Mouse (Mus musculus) layer of hippocampus, adult 8-10 months (tissue): ENCODE measurements around the gene Cnot11. TPM values are rescaled to one million over a fixed set of nuclear protein-coding genes. Genes with fewer than 3 reads are reported as not detected.
"Not testable (repeated sequence)": the region's sequence is repeated elsewhere in the genome, so short reads cannot be mapped to it uniquely, and the experiment has no call there.

Experiments used
- DNase-seq, 2 experiments: peaks; one replicate each; pipeline ENCODE4 v3.0.0; 2022; ENCODE audit warnings: low spot score in 2 of 2
- total RNA-seq, 4 experiments: library from RNA; stranded (reverse); gene quantifications; 2 replicates each; pipeline ENCODE4 v1.2.4; 2022

Gene Cnot11
- total RNA-seq, 4 experiments from 2014 or later = 22.0 to 24.5 (median 22.9) TPM

- DNase-seq = no peak
These were observed 43.7 kb downstream of the Cnot11 start for GRCm38 (mm10) chr1:39578446-39578845.

GRCm38 (mm10) chr1:39579139-39579538 lies 44.3 kb downstream of the Cnot11 start:
- DNase-seq = no peak

- DNase-seq = no peak
These were observed 46.4 kb downstream of the Cnot11 start for GRCm38 (mm10) chr1:39581215-39581614.

- no peak for DNase-seq
These were observed 48.4 kb downstream of the Cnot11 start for GRCm38 (mm10) chr1:39583173-39583572.

GRCm38 (mm10) chr1:39585416-39585815 lies 50.6 kb downstream of the Cnot11 start:
- DNase-seq = no peak

GRCm38 (mm10) chr1:39590193-39590592 lies 55.4 kb downstream of the Cnot11 start:
- DNase-seq = no peak

- not testable (repeated sequence) for DNase-seq
These were observed 56.8 kb downstream of the Cnot11 start for GRCm38 (mm10) chr1:39591557-39591956.

GRCm38 (mm10) chr1:39592090-39592489 lies 57.3 kb downstream of the Cnot11 start:
- DNase-seq = no peak

GRCm38 (mm10) chr1:39593836-39594235 lies 59.0 kb downstream of the Cnot11 start:
- DNase-seq = no peak

Other genes starting within 250 kb of the Cnot11 start
- 100 to 1,000 TPM; 451 to 581 (median 500) TPM for gene Rpl31, start 167.2 kb upstream of the Cnot11 start, total RNA-seq
- gene Tbc1d8, start 56.2 kb upstream of the Cnot11 start, total RNA-seq = 10 to 100 TPM; 13.4 to 15.4 (median 15.0) TPM
- gene Rnf149, start 42.4 kb downstream of the Cnot11 start, total RNA-seq = 10 to 100 TPM; 31.6 to 35.1 (median 32.7) TPM
- gene Creg2, start 116.5 kb downstream of the Cnot11 start, total RNA-seq = 100 to 1,000 TPM in 2 of 4 experiments, 10 to 100 TPM in 2; 71.1 to 105 (median 89.3) TPM
- gene Rfx8, start 186.0 kb downstream of the Cnot11 start, total RNA-seq = 1 to 10 TPM in 1 of 4 experiments, under 1 TPM in 2, not detected in 1; 0.18 to 1.2 (median 0.45) TPM